7 mouse cellular contexts compared by ENCODE assay signal in the genomic region with DNA sequence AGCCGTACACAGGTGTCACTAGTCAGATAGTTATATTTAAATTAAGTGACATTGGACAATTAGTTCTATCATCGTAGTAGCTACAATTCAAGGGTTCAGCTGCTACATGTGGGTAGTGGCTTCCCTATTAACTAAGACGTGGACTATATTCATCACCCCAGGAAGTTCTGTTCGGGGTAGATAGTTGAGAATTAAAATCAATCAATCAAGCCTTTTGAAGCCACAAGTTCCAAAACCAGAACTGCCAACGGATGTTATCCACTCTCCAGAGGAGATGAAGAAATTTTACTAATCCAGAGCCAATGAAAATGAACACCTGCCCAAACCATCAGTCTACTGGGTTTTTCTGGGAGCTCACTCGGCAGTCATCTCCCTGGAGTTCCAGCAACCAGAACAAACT.
DNase-seq lines count a peak whose midpoint lies in the region; ATAC-seq and TF ChIP-seq lines count a peak whose summit lies in the region.

No protein-coding gene starts in this region.

- TF ChIP-seq CTCF in stomach, postnatal 0 days (IDR thresholded peaks at IDR 0.05; ENCODE audit: low read depth), result no peak

- ATAC-seq in neural tube, embryonic 11.5 days (ENCODE audit: insufficient read depth, low FRiP score, low TSS enrichment), result 0 out of 2 replicates have a peak, but pooled peaks have one; percentile 4
- ATAC-seq in forebrain, embryonic 12.5 days (ENCODE audit: low FRiP score), result 0 out of 2 replicates have a peak, but pooled peaks have one; percentile 19
- no peak for ATAC-seq in liver, embryonic 11.5 days (replicated peaks; ENCODE audit: low FRiP score)
- no peak for ATAC-seq in stomach, postnatal 0 days (ENCODE audit: low FRiP score, low TSS enrichment)

- peaks cover 3% of the 10 kb centered on the region; the same call in 1 of the 2 replicates for H3K4me1 ChIP-seq in neural tube, embryonic 11.5 days (ENCODE audit: control insufficient read depth, insufficient read depth, low read length)
- H3K4me1 ChIP-seq in forebrain, embryonic 12.5 days, result peaks cover 16% of the 10 kb centered on the region
- H3K4me1 ChIP-seq in liver, embryonic 11.5 days (replicated peaks; ENCODE audit: control insufficient read depth, insufficient read depth, low read length), result peaks cover 7% of the 10 kb centered on the region; the same call in 1 of the 2 replicates
- H3K4me1 ChIP-seq in stomach, postnatal 0 days (replicated peaks; ENCODE audit: control insufficient read depth, insufficient read depth), result no peaks in the 10 kb centered on the region

- peak overlapping the region; percentile 81 for H3K4me2 ChIP-seq in neural tube, embryonic 11.5 days (ENCODE audit: low read depth)
- peak overlapping the region; percentile 85 for H3K4me2 ChIP-seq in forebrain, embryonic 12.5 days
- H3K4me2 ChIP-seq in liver, embryonic 11.5 days, result peak overlapping the region; percentile 82
- H3K4me2 ChIP-seq in stomach, postnatal 0 days (replicated peaks; ENCODE audit: low read depth), result peak overlapping the region; percentile 95

- no peak overlapping the region for H3K27ac ChIP-seq in neural tube, embryonic 11.5 days (ENCODE audit: low read depth, low read length)
- H3K27ac ChIP-seq in forebrain, embryonic 12.5 days, result peak overlapping the region; percentile 76
- H3K27ac ChIP-seq in liver, embryonic 11.5 days (ENCODE audit: low read depth, low read length), result 0 out of 2 replicates have a peak overlapping the region, but pooled peaks have one; percentile 88
- H3K27ac ChIP-seq in stomach, postnatal 0 days (replicated peaks), result no peak overlapping the region

- peak overlapping the region; percentile 89 for H3K4me3 ChIP-seq in neural tube, embryonic 11.5 days (ENCODE audit: low read depth, low read length)
- H3K4me3 ChIP-seq in forebrain, embryonic 12.5 days (replicated peaks), result peak overlapping the region; percentile 93
- peak overlapping the region; percentile 94 for H3K4me3 ChIP-seq in liver, embryonic 11.5 days (ENCODE audit: low read depth, low read length)
- peak overlapping the region; percentile 80 for H3K4me3 ChIP-seq in stomach, postnatal 0 days (ENCODE audit: low read depth, low read length)

- TF ChIP-seq EP300 in stomach, postnatal 0 days (optimal IDR thresholded peaks at IDR 0.05), result no peak

- no peaks in the 10 kb centered on the region for H3K36me3 ChIP-seq in neural tube, embryonic 11.5 days (ENCODE audit: control insufficient read depth, insufficient read depth, low read length)
- H3K36me3 ChIP-seq in forebrain, embryonic 12.5 days (replicated peaks), result no peaks in the 10 kb centered on the region
- H3K36me3 ChIP-seq in liver, embryonic 11.5 days (ENCODE audit: control insufficient read depth, insufficient read depth, low read length), result no peaks in the 10 kb centered on the region
- H3K36me3 ChIP-seq in stomach, postnatal 0 days (ENCODE audit: control insufficient read depth, insufficient read depth, low read length), result no peaks in the 10 kb centered on the region

- no peaks in the 10 kb centered on the region for H3K9me3 ChIP-seq in neural tube, embryonic 11.5 days (ENCODE audit: control insufficient read depth, low read length)
- no peaks in the 10 kb centered on the region for H3K9me3 ChIP-seq in forebrain, embryonic 12.5 days
- no peaks in the 10 kb centered on the region for H3K9me3 ChIP-seq in liver, embryonic 11.5 days (ENCODE audit: control insufficient read depth, low read length)
- no peaks in the 10 kb centered on the region for H3K9me3 ChIP-seq in stomach, postnatal 0 days (ENCODE audit: control insufficient read depth, low read length)

- no peaks in the 10 kb centered on the region for H3K27me3 ChIP-seq in neural tube, embryonic 11.5 days (ENCODE audit: control insufficient read depth, insufficient read depth, low read length)
- no peaks in the 10 kb centered on the region for H3K27me3 ChIP-seq in forebrain, embryonic 12.5 days
- H3K27me3 ChIP-seq in liver, embryonic 11.5 days (replicated peaks; ENCODE audit: control insufficient read depth, insufficient read depth, low read length), result no peaks in the 10 kb centered on the region
- no peaks in the 10 kb centered on the region for H3K27me3 ChIP-seq in stomach, postnatal 0 days (ENCODE audit: control insufficient read depth, insufficient read depth, low read length)

- no peak for DNase-seq in neural tube, embryonic 11.5 days (ENCODE audit: low spot score)
- DNase-seq in neural tube, embryonic 10.5 days (ENCODE audit: extremely low spot score, low spot score), result no peak
- no peak for DNase-seq in liver, embryonic 11.5 days (ENCODE audit: low spot score)
- no peak for DNase-seq in stomach, postnatal 0 days (ENCODE audit: low spot score)
- DNase-seq in gastrocnemius, postnatal 10 days, result no peak
- DNase-seq in kidney, adult 9 months, result no peak

- 48% methylated on average over 6 of the region's 6 CpGs for WGBS in neural tube, embryonic 11.5 days
- 44% methylated on average over 6 of the region's 6 CpGs for WGBS in forebrain, embryonic 12.5 days
- WGBS in liver, embryonic 11.5 days, result 40% methylated on average over 6 of the region's 6 CpGs
- 42% methylated on average over 6 of the region's 6 CpGs for WGBS in stomach, postnatal 0 days

- H3K9ac ChIP-seq in neural tube, embryonic 11.5 days (ENCODE audit: low read length), result peak overlapping the region; percentile 81
- peak overlapping the region; percentile 82; the same call in 1 of the 2 replicates for H3K9ac ChIP-seq in forebrain, embryonic 12.5 days
- H3K9ac ChIP-seq in liver, embryonic 11.5 days (ENCODE audit: low read depth, low read length), result peak overlapping the region; percentile 92; the same call in 1 of the 2 replicates
- H3K9ac ChIP-seq in stomach, postnatal 0 days (ENCODE audit: low read length), result peak overlapping the region; percentile 79

Comparison
In these comparisons a context has a peak if more than half of its experiments do, and no peak if none do; other contexts are left out.
1. ATAC-seq: peak in neural tube, embryonic 11.5 days (single experiment) and forebrain, embryonic 12.5 days (single experiment); none in liver, embryonic 11.5 days (single experiment) and stomach, postnatal 0 days (single experiment).
2. H3K27ac ChIP-seq: peak in forebrain, embryonic 12.5 days (single experiment) and liver, embryonic 11.5 days (single experiment); none in neural tube, embryonic 11.5 days (single experiment) and stomach, postnatal 0 days (single experiment).
3. Peak in every context shown above with its lines, with median percentiles within 50 percentile points of each other: H3K4me2 ChIP-seq, H3K4me3 ChIP-seq and H3K9ac ChIP-seq.